In genomic region chr7:46770706-46771105, GRCm38 (mm10) we compare ENCODE assay signal across 9 mouse cellular contexts. TPM values are rescaled to one million over a fixed set of nuclear protein-coding genes. Genes with fewer than 3 reads are reported as not detected.
DNase-seq lines count a peak whose midpoint lies in the region; ATAC-seq and TF ChIP-seq lines count a peak whose summit lies in the region.
"Had no signal": no experiment of that assay in that cellular context is flagged by ENCODE, and none has a peak within 500 bp of the region (broad histone marks: within the 10 kb centered on the region; RNA-seq: fewer than 3 reads in every experiment).

No protein-coding gene starts in this region.

- TF ChIP-seq POLR2A in testis, adult 2 months (IDR thresholded peaks at IDR 0.05; ENCODE audit: control insufficient read depth, low read depth, low read length), result no peak

- peak; percentile 88; the same call in 1 of the 2 replicates for TF ChIP-seq CTCF in testis, adult 2 months (IDR thresholded peaks at IDR 0.05; ENCODE audit: control insufficient read depth, insufficient read depth, insufficient replicate concordance, low read depth, low read length)

- intact Hi-C loops in heart, postnatal 10 days (cut with DNase I), result loop anchor here (2.0 kb wide), 1 partner anchor 54 kb away; no protein-coding TSS in a partner anchor

- peak; percentile 74 for ATAC-seq in megakaryocyte-erythroid progenitor cell, adult 5-6 weeks (replicated peaks; ENCODE audit: low FRiP score, low TSS enrichment, poor library complexity, severe bottlenecking)

- H3K4me1 ChIP-seq in testis, adult 2 months (ENCODE audit: control insufficient read depth, insufficient read depth, low read length), result no peaks in the 10 kb centered on the region

- H3K36me3 ChIP-seq in testis, adult 2 months (ENCODE audit: control insufficient read depth, insufficient read depth, low read length), result peaks cover 12% of the 10 kb centered on the region

- DNase-seq in testis, postnatal 14 days (ENCODE audit: low spot score), result no peak
- peak; percentile 84 for DNase-seq in ZHBTc4 (ENCODE audit: low read depth, low spot score)
- peak; percentile 82 to 83 for DNase-seq in cerebellum, postnatal 25 days
- peak; percentile 35 to 57 for DNase-seq in heart, postnatal 10 days
- DNase-seq in layer of hippocampus, postnatal 36 days, result peak; percentile 11 to 14
- DNase-seq in yolk sac, embryonic 10.5 days (ENCODE audit: low spot score), result peak; percentile 68

- no peaks in the 10 kb centered on the region for H3K27me3 ChIP-seq in testis, adult 2 months (ENCODE audit: control insufficient read depth, insufficient read depth, low read length)

- no peak overlapping the region for H3K4me3 ChIP-seq in testis, adult 2 months (ENCODE audit: control insufficient read depth, low read depth, low read length)

- no peak overlapping the region for H3K27ac ChIP-seq in testis, adult 2 months (ENCODE audit: control insufficient read depth, insufficient read depth, low read depth, low read length)

RNA-seq across cellular contexts. Expression of gene Saa2, which starts 19.1 kb away (rescaled TPM):
- not detected in 2 replicates for polyA plus RNA-seq in testis, adult 2 months (2012; rRNA removed)
- total RNA-seq in heart, postnatal 10 days (2021), result not detected
- not detected for total RNA-seq in layer of hippocampus, postnatal 36 days (2021)
- not detected in 2 replicates for total RNA-seq in megakaryocyte-erythroid progenitor cell, adult 5-6 weeks (2014; fragmentation: Nextera tagmentation)
- not detected in 2 replicates for total RNA-seq in megakaryocyte-erythroid progenitor cell, adult 5-6 weeks (2017)
- polyA plus RNA-seq: heart, embryonic 16.5 days had no signal

RNA-seq across cellular contexts. Expression of gene Hps5, which starts 25.2 kb away (rescaled TPM):
- polyA plus RNA-seq in testis, adult 2 months (2012; rRNA removed), result 13.1 and 16.5 TPM in 2 replicates
- total RNA-seq in heart, postnatal 10 days (2021), result 10 to 100 TPM; 11.6 TPM
- 10 to 100 TPM; 16.2 to 16.4 TPM for total RNA-seq in layer of hippocampus, postnatal 36 days (2021)
- total RNA-seq in megakaryocyte-erythroid progenitor cell, adult 5-6 weeks (2014; fragmentation: Nextera tagmentation), result 21.2 and 21.7 TPM in 2 replicates
- total RNA-seq in megakaryocyte-erythroid progenitor cell, adult 5-6 weeks (2017), result 16.2 and 25.1 TPM in 2 replicates

RNA-seq across cellular contexts. Expression of gene Gtf2h1, which starts 25.2 kb away (rescaled TPM):
- polyA plus RNA-seq in testis, adult 2 months (2012; rRNA removed), result 32.3 and 32.7 TPM in 2 replicates
- 10 to 100 TPM; 22.6 to 22.7 TPM for total RNA-seq in heart, postnatal 10 days (2021)
- total RNA-seq in layer of hippocampus, postnatal 36 days (2021), result 10 to 100 TPM; 36.9 to 37.2 TPM
- 64.4 and 68.6 TPM in 2 replicates for total RNA-seq in megakaryocyte-erythroid progenitor cell, adult 5-6 weeks (2014; fragmentation: Nextera tagmentation)
- 144 and 158 TPM in 2 replicates for total RNA-seq in megakaryocyte-erythroid progenitor cell, adult 5-6 weeks (2017)

RNA-seq across cellular contexts. Expression of gene Saa1, which starts 27.9 kb away (rescaled TPM):
- polyA plus RNA-seq in testis, adult 2 months (2012; rRNA removed), result 1.2 and 1.8 TPM in 2 replicates
- not detected for total RNA-seq in heart, postnatal 10 days (2021)
- not detected for total RNA-seq in layer of hippocampus, postnatal 36 days (2021)
- total RNA-seq in megakaryocyte-erythroid progenitor cell, adult 5-6 weeks (2014; fragmentation: Nextera tagmentation), result not detected in 2 replicates
- not detected in 2 replicates for total RNA-seq in megakaryocyte-erythroid progenitor cell, adult 5-6 weeks (2017)

RNA-seq across cellular contexts. Expression of gene Saa4, which starts 38.3 kb away (rescaled TPM):
- 0.06 and 0.09 TPM in 2 replicates for polyA plus RNA-seq in testis, adult 2 months (2012; rRNA removed)
- total RNA-seq in heart, postnatal 10 days (2021), result not detected
- not detected for total RNA-seq in layer of hippocampus, postnatal 36 days (2021)
- total RNA-seq in megakaryocyte-erythroid progenitor cell, adult 5-6 weeks (2014; fragmentation: Nextera tagmentation), result not detected in 2 replicates
- not detected in 2 replicates for total RNA-seq in megakaryocyte-erythroid progenitor cell, adult 5-6 weeks (2017)
- polyA plus RNA-seq: heart, embryonic 16.5 days had no signal
